Mouse (Mus musculus): ENCODE measurements around the gene Cdkal1.

The Cdkal1 gene

GRCm38 (mm10) chr13:29499750-29500149 is 355.7 kb downstream of the Cdkal1 start:
- DNase-seq (ENCODE audit: extremely low spot score), result no peak

GRCm38 (mm10) chr13:29497286-29497685 is 358.2 kb downstream of the Cdkal1 start:
- DNase-seq (ENCODE audit: extremely low spot score), result no peak

GRCm38 (mm10) chr13:29490341-29490740 is 365.1 kb downstream of the Cdkal1 start:
- no peak for DNase-seq (ENCODE audit: extremely low spot score)

GRCm38 (mm10) chr13:29489476-29489875 is 366.0 kb downstream of the Cdkal1 start:
- no peak for DNase-seq (ENCODE audit: extremely low spot score)

- no peak for DNase-seq (ENCODE audit: extremely low spot score)
Measured at GRCm38 (mm10) chr13:29486709-29487108, 368.8 kb downstream of the Cdkal1 start.

GRCm38 (mm10) chr13:29483950-29484349 is 371.5 kb downstream of the Cdkal1 start:
- no peak for DNase-seq (ENCODE audit: extremely low spot score)

- DNase-seq (ENCODE audit: extremely low spot score), result no peak
Measured at GRCm38 (mm10) chr13:29482147-29482863, 373.2 kb downstream of the Cdkal1 start.

- no peak for DNase-seq (ENCODE audit: extremely low spot score)
Measured at GRCm38 (mm10) chr13:29476421-29476820, 379.1 kb downstream of the Cdkal1 start.

- no peak for DNase-seq (ENCODE audit: extremely low spot score)
Measured at GRCm38 (mm10) chr13:29474301-29474700, 381.2 kb downstream of the Cdkal1 start.

GRCm38 (mm10) chr13:29473779-29474178 is 381.7 kb downstream of the Cdkal1 start:
- no peak for DNase-seq (ENCODE audit: extremely low spot score)

GRCm38 (mm10) chr13:29462271-29462670 is 393.2 kb downstream of the Cdkal1 start:
- no peak for DNase-seq (ENCODE audit: extremely low spot score)

- DNase-seq (ENCODE audit: extremely low spot score), result no peak
Measured at GRCm38 (mm10) chr13:29460741-29461140, 394.7 kb downstream of the Cdkal1 start.

GRCm38 (mm10) chr13:29458385-29458784 is 397.1 kb downstream of the Cdkal1 start:
- no peak for DNase-seq (ENCODE audit: extremely low spot score)

- no peak for DNase-seq (ENCODE audit: extremely low spot score)
Measured at GRCm38 (mm10) chr13:29437067-29437466, 418.4 kb downstream of the Cdkal1 start.

- no peak for DNase-seq (ENCODE audit: extremely low spot score)
Measured at GRCm38 (mm10) chr13:29434726-29435125, 420.7 kb downstream of the Cdkal1 start.

GRCm38 (mm10) chr13:29430919-29431318 is 424.6 kb downstream of the Cdkal1 start:
- no peak for DNase-seq (ENCODE audit: extremely low spot score)

- DNase-seq (ENCODE audit: extremely low spot score), result no peak
Measured at GRCm38 (mm10) chr13:29429877-29430276, 425.6 kb downstream of the Cdkal1 start.

GRCm38 (mm10) chr13:29429196-29429595 is 426.3 kb downstream of the Cdkal1 start:
- DNase-seq (ENCODE audit: extremely low spot score), result no peak

GRCm38 (mm10) chr13:29416450-29417136 is 438.9 kb downstream of the Cdkal1 start:
- peak; percentile 41 for DNase-seq (ENCODE audit: extremely low spot score)

GRCm38 (mm10) chr13:29415967-29416366 is 439.5 kb downstream of the Cdkal1 start:
- DNase-seq (ENCODE audit: extremely low spot score), result no peak

GRCm38 (mm10) chr13:29414878-29415277 is 440.6 kb downstream of the Cdkal1 start:
- DNase-seq (ENCODE audit: extremely low spot score), result no peak

- no peak for DNase-seq (ENCODE audit: extremely low spot score)
Measured at GRCm38 (mm10) chr13:29414470-29414869, 441.0 kb downstream of the Cdkal1 start.

- DNase-seq (ENCODE audit: extremely low spot score), result no peak
Measured at GRCm38 (mm10) chr13:29411176-29411575, 444.3 kb downstream of the Cdkal1 start.
